Mouse (Mus musculus): ENCODE measurements around the gene Katnal1.

The Katnal1 gene

GRCm38 (mm10) chr5:148924586-148924985 lies 4.5 kb downstream of the Katnal1 start:
- WGBS: 93% methylated on average over 12 of the region's 12 CpGs

DNA sequence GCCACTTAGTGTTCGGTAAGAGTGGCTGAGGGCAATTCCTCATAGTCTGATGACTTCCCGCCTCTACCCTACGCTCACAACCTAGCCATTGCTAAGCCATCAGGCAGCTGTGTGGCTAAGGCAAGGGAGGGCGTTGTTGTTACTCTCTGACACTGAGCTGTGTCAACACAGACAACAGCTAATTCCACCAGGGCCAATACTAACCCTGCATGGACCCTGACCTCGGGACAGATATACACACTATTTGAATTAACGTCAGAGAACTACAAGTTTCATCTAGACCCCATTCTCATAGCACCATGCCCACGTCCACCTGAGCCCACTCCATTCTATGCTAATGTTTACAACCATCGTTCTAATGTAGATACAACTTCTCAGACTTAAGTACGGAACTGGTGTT lies 5.1 kb downstream of the Katnal1 start:
- WGBS: 80% methylated on average over 9 of the region's 9 CpGs

GRCm38 (mm10) chr5:148923408-148923807 lies 5.7 kb downstream of the Katnal1 start:
- WGBS: 46% methylated on average over 10 of the region's 10 CpGs

DNA sequence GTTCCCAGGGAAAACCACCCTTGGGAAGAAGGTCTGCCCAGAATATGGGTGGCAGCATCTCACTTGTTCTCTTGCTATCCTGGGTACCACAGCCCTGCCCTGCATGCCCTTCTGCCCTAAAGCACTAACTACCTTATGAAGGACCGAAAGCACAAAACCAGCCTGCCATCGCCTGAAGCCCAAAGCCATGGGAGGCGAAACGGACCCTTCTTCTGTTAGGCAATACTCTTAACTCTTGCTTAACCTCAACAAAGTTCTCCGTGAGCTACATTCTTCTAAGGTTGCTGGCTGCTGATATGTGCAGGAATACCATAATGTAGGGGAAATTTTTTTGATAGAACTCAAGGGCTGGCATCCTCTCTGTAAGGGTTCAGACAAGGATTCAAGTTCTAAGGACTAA lies 6.3 kb downstream of the Katnal1 start:
- 93% methylated on average over 5 of the region's 5 CpGs for whole genome bisulfite sequencing

GRCm38 (mm10) chr5:148918049-148918448 lies 11.1 kb downstream of the Katnal1 start:
- WGBS: 87% methylated on average over 5 of the region's 5 CpGs

DNA sequence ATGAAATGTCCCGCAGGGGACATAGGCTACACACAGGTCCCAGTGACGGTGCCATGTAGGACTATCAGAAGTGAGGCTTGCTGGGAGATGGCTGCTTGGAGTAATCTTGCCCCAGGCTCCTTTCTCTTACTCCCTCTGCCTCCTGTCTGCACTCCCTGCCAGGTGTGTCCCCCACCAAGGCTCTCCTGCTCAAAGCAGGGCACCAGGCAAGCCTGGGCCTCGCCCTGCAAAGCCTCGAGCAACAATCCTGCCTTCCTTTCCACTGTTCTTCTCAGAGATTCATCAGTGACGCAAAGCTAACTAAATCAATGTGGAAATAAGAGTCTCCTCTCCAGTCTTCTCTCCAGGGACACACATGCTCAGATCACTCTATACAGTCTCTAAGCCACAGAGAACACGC lies 12.3 kb downstream of the Katnal1 start:
- 89% methylated on average over 6 of the region's 6 CpGs for WGBS

DNA sequence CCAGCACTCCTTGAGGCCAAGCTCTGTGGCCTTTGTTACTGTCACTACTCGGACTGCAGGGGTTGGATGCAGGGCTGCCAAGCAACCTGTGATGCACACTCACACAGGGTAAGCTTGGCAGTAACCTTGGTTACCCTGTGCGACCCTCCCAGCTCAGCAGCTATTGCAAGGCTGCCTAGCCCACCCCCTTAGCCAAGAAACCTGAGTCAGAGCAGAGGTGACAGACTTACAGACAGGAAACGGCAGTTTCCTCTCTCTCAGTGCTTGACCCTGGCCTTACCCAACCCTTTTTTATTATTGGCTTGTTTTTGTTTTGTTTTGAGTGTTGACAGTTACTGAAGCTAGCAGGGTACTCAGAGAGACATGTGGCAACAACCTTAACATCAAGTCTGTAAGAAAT lies 16.9 kb downstream of the Katnal1 start:
- WGBS: 47% methylated on average over 3 of the region's 3 CpGs

- 90% methylated on average over 4 of the region's 4 CpGs for WGBS
These were observed 19.1 kb downstream of the Katnal1 start for GRCm38 (mm10) chr5:148910066-148910465.

GRCm38 (mm10) chr5:148909402-148909801 lies 19.7 kb downstream of the Katnal1 start:
- WGBS: 41% methylated on average over 6 of the region's 6 CpGs

DNA sequence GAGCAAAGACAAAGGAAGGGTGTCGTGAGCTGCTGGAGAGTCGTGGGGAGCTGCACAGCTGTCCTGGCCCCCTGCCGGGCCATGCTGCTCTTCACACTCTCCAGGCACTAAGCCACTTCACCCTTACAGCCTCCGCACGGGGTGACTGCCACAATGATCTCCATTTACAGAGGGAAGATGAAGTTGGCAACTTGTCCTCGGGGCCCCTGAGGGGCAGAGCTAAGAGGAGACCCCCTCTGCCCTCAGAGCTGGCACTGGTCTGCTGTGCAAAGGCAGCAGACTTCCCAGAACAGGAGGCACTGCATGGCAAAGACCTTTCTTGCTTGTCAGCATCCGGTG lies 20.1 kb downstream of the Katnal1 start:
- WGBS: 23% methylated on average over 7 of the region's 7 CpGs

GRCm38 (mm10) chr5:148908191-148909056 lies 20.7 kb downstream of the Katnal1 start:
- WGBS: 70% methylated on average over 17 of the region's 17 CpGs

DNA sequence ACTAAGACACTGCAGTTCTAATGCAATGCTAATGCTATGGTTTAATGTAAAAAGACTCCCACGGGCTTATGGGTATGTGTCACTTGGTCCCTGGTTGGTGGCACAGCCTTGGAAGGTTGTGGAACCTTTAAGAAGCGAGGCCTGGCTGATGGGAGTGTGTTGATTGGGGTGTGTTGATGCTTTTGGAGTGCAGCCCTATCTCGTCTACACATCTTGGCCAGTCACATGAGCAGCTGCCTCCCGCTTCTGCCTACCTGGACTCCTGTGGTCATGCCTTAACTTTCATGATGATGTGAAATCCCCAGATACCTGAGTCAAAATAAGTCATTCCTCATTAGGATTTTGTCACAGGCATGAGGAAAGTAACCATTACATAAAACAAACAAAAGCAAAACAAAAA lies 22.8 kb downstream of the Katnal1 start:
- 71% methylated on average over 4 of the region's 4 CpGs for WGBS

- 72% methylated on average over 6 of the region's 6 CpGs for WGBS
These were observed 24.3 kb downstream of the Katnal1 start for GRCm38 (mm10) chr5:148904846-148905245.

GRCm38 (mm10) chr5:148899361-148899760 lies 29.8 kb downstream of the Katnal1 start:
- WGBS: 92% methylated on average over 7 of the region's 7 CpGs

DNA sequence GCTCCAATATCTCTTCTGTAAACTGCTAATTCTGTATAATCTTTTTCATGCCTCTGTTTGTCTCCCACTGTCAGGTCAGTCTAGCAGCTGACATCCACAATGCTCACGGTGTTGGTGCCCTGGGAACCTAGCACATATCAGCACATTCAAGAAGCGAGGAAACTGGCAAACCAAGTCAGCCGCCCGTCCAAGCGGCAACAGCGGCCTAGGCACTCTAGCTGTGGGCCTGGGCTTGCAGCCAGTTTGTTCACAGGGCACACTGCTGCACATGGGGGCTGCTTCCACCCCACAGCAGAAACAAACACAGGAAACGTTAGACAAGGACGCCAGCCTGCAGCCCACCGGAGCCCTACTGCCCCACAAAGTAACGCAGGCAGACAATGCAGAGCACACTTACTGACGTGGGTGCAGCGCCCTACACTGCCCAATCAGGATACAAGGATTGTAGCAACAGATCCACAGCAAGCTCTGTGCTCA lies 31.1 kb downstream of the Katnal1 start:
- 49% methylated on average over 12 of the region's 12 CpGs for WGBS

DNA sequence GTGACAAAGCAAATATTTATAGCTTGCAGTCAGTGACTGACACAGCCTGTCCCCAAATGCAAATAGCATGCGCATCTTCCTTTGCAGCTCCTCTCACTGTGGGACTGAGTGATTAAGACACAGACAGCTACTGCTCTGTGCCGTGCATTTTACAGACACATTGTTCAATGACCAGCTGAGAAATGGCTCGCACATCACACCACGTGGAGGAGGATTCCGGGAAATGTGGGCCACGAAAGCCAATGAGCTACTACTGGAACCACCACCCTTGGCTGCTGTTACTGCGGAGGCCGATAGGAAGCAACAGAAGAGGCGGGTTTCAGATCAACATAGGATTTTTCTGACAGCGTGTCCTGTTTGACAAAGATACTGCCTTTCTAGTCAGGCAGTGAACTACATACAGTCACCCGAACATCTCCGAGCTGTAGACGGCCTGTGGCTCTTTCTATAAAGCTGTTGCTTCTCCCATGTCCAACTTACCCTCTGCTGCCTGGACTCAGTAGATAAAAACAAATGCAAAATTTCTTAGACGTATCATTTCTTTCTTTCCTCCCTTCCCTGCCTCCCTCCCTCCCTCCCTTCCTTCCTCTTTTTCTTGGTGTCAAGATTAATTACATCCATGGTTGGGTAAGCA lies 31.9 kb downstream of the Katnal1 start:
- WGBS: 40% methylated on average over 14 of the region's 14 CpGs

GRCm38 (mm10) chr5:148896515-148896914 lies 32.6 kb downstream of the Katnal1 start:
- WGBS: 76% methylated on average over 10 of the region's 10 CpGs

GRCm38 (mm10) chr5:148895833-148896232 lies 33.3 kb downstream of the Katnal1 start:
- 76% methylated on average over 7 of the region's 7 CpGs for WGBS

DNA sequence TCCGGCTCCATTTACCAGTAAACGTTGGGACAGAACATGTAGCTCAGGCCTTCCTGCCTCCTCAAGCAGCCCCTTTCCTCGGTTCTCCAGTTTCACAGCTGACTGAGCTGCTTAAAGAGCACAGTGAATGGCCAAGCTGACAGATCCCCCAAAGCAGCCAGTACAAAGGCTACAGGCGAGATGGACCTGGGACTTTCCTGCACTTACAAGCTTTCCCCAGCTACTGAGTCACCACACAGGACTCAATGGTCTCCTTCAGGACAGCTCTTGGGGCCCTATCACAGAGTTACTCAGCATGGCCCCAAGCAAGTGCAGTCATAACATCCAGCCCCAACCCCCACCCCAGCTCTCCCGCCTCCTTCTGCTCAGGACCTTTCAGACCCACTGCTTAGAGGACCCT lies 34.1 kb downstream of the Katnal1 start:
- WGBS: 68% methylated on average over 5 of the region's 5 CpGs

GRCm38 (mm10) chr5:148890237-148890636 lies 38.9 kb downstream of the Katnal1 start:
- WGBS: 93% methylated on average over 4 of the region's 4 CpGs

GRCm38 (mm10) chr5:148888032-148888431 lies 41.1 kb downstream of the Katnal1 start:
- 87% methylated on average over 6 of the region's 6 CpGs for WGBS

DNA sequence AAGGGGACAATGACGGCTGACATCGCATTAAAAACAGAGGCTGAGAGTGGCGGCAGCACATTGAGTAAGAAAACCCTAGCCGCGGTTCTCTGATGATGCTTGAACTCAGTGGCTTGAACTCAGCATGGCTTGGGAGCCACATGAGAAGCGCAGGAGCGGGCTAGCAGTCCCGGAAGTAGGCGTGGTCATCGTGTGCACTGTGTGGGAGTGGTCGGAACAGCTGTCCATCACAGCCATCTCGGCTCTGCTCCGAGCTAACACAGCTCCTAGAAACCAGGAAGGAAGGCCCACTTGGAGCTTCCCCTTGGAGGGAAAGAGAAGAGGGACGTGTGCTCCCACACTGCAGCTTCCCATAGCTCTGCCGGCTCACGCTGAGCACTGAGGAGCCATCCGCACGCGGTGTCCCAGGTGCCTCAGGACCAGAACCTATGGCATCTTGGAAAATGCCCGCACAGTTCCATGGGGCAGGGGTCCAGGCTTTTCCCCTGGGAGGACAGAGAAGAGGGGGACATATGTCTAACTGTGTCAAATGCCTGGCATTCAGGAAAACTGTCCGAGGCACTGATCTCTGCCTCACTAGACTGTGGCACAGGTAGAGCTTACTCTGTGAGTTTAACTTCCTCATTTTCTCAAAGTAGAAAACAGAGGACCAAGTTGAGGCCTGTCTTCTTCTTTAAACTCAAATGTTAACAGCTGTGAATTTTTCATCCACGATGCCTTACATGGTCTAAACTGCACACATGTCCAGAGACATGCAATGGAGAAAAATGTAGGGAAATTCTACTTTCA lies 43.1 kb downstream of the Katnal1 start:
- WGBS: 50% methylated on average over 22 of the region's 22 CpGs

Data from cerebral cortex, adult 2 months (tissue).